Mouse (Mus musculus) heart, embryonic 11.5 days (tissue): ENCODE measurements around the gene Shisa7. TPM values are rescaled to one million over a fixed set of nuclear protein-coding genes. Genes with fewer than 3 reads are reported as not detected.

ENCODE experiments used
- ATAC-seq: fragments of 200-750 bp; cut with Nextera tagmentation; replicated peaks from 2 replicates; pipeline ENCODE4 v1.8.0; 2017; ENCODE audit warnings: moderate library complexity; ENCODE audit not compliant: insufficient number of reproducible peaks, low FRiP score, low TSS enrichment
- H3K27ac ChIP-seq: fragments of 300-500 bp; sonication (generic); 2 replicates; pipeline ENCODE4 v1.5.1; 2014; ENCODE audit warnings: mild to moderate bottlenecking, low read depth, low read length
- H3K27me3 ChIP-seq: fragments of 300-500 bp; sonication (generic); 2 replicates; pipeline ENCODE4 v1.6.1; 2014; ENCODE audit warnings: mild to moderate bottlenecking, low read length, mixed read lengths; ENCODE audit not compliant: control insufficient read depth, insufficient read depth
- H3K36me3 ChIP-seq: fragments of 300-500 bp; sonication (generic); 2 replicates; pipeline ENCODE4 v1.6.1; 2014; ENCODE audit warnings: mild to moderate bottlenecking, low read length, moderate library complexity, mixed read lengths; ENCODE audit not compliant: control insufficient read depth, insufficient read depth
- H3K4me1 ChIP-seq: fragments of 300-500 bp; sonication (generic); 2 replicates; pipeline ENCODE4 v1.6.1; 2014; ENCODE audit warnings: low read length; ENCODE audit not compliant: control insufficient read depth, insufficient read depth
- H3K4me2 ChIP-seq: fragments of 300-500 bp; sonication (generic); 2 replicates; pipeline ENCODE4 v1.6.1; 2014; ENCODE audit warnings: mild to moderate bottlenecking, moderate library complexity
- H3K4me3 ChIP-seq: fragments of 300-500 bp; sonication (generic); 2 replicates; pipeline ENCODE4 v1.5.1; 2014; ENCODE audit warnings: low read depth, low read length
- H3K9ac ChIP-seq: fragments of 300-500 bp; sonication (generic); 2 replicates; pipeline ENCODE4 v1.6.1; 2014; ENCODE audit warnings: mild to moderate bottlenecking, low read depth, low read length, moderate library complexity
- H3K9me3 ChIP-seq: fragments of 300-500 bp; sonication (generic); replicated peaks from 2 replicates; pipeline ENCODE4 v1.6.1; 2016; ENCODE audit warnings: low read length; ENCODE audit not compliant: control insufficient read depth
- WGBS: fragments of 180-500 bp; shearing (Covaris S2); extraction: QIAGEN DNeasy Blood & Tissue Kit; methylation state at CpG from one replicate; pipeline ENCODE4 v1.1.7; 2014; ENCODE audit not compliant: insufficient replicate concordance; 5-methylcytosine and 5-hydroxymethylcytosine counted together
- polyA plus RNA-seq: library from polyadenylated mRNA; unstranded; fragments of >200 nt; fragmentation: Nextera tagmentation; extraction: Ambion mirVana; gene quantifications from 2 replicates; pipeline ENCODE4 v1.2.1, GENCODE M21; 2014

The Shisa7 gene
- polyA plus RNA-seq, 1 experiment from 2014 or later = 0.09 TPM

DNA sequence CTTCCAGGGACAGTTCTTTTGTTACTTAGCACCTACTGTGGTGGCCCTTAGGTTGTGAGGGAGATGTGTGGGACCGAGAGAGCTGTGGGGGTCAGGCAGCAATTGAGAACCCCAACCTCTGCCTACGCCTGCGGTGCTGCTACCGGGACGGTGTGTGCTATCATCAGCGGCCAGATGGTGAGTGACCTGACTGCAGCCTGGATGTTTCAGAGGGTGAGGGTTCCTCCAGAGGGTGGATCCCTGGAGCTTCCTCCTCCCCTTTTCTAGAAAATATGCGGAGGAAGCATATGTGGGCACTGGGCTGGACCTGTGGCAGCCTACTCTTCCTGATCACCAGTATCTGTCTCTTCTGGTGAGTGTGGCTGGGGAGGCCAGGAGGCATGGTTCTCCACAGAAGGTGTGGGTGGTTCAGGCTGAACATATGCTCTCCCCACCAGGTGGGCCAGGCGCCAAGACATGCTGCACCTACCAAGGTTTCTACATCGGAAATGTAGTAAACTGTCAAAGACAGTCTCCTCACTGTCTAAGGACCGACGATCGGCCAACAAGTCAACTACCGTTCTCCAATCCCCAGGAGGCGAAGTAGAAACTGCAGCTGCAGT, 60.7 kb downstream of the Shisa7 start:
- Histone ChIP-seq H3K4me1 (peaks cover 4% of the 10 kb centered on the region; the same call in 1 of the 2 replicates), H3K4me2 (no peak overlapping the region), H3K9me3 (no peaks in the 10 kb centered on the region), H3K27me3 (peaks cover 22% of the 10 kb centered on the region), H3K9ac (no peak overlapping the region), H3K36me3 (no peaks in the 10 kb centered on the region), H3K27ac (no peak overlapping the region), H3K4me3 (no peak overlapping the region)
- WGBS = 64% methylated on average over 14 of the region's 14 CpGs
- ATAC-seq = peak; percentile 45; the same call in 1 of the 2 replicates

DNA sequence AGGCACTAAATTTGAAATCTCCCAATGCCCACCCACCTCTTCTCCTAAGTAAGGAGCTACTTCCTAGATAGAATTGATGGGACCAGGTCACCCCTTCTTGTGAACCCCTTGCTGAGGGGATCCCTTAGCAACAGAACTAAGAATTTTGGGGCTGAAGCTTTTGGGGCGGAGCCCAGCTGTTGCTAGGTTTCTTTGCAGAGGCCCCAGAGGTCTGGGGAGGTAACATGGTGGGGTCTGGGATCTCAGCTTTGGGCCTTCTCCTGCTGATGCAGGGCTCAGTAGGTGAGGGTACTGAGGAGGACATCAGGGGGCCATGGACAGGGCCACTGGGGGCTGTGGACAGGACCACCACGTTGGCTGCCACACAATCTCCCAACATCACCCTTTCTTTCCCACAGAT, 61.7 kb downstream of the Shisa7 start, which contains the start of the genes Il11 and Tmem190:
Gene Il11 (minus strand): TSS at position 101 of the 400 bp plus-strand sequence.
Gene Tmem190 (plus strand): TSS at position 179 of the 400 bp plus-strand sequence.
- no peak within 1 kb of the TSS for H3K4me2 ChIP-seq
- peaks cover 32% of the 10 kb centered on the region for H3K27me3 ChIP-seq
- no peaks in the 10 kb centered on the region for H3K9me3 ChIP-seq
- no peak within 1 kb of the TSS for H3K9ac ChIP-seq
- H3K27ac ChIP-seq = no peak within 1 kb of the TSS
- H3K36me3 ChIP-seq = no peaks in the 10 kb centered on the region
- H3K4me1 ChIP-seq = peaks cover 7% of the 10 kb centered on the region
- no peak within 1 kb of the TSS for H3K4me3 ChIP-seq
- WGBS = 78% methylated on average over 2 of the region's 2 CpGs
- ATAC-seq = no peak

DNA sequence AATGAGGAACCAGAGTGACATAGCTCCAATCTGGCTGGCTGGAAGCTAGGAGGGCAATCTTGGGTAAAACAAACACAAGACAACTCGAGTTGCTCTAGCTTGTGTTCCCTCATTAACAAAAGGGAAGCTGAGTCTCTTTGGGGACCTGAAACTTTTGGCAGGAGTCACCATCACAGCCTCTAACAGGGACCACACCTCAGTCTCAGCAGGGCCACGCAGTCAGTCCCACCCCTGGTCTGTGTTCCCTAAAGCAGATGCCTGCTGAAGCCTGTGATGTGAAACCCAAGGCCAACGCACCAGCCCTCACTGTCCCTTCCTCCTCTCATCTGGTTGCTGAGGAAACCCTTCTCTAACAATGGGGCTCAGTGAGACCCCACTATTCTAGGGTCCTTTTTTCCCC, 62.4 kb downstream of the Shisa7 start:
- Histone ChIP-seq H3K9me3 (no peaks in the 10 kb centered on the region), H3K27me3 (peaks cover 38% of the 10 kb centered on the region), H3K9ac (no peak overlapping the region), H3K4me2 (no peak overlapping the region), H3K27ac (no peak overlapping the region), H3K4me3 (no peak overlapping the region), H3K36me3 (no peaks in the 10 kb centered on the region), H3K4me1 (peaks cover 9% of the 10 kb centered on the region)
- no peak for ATAC-seq
- WGBS = 50% methylated on average over 3 of the region's 3 CpGs

DNA sequence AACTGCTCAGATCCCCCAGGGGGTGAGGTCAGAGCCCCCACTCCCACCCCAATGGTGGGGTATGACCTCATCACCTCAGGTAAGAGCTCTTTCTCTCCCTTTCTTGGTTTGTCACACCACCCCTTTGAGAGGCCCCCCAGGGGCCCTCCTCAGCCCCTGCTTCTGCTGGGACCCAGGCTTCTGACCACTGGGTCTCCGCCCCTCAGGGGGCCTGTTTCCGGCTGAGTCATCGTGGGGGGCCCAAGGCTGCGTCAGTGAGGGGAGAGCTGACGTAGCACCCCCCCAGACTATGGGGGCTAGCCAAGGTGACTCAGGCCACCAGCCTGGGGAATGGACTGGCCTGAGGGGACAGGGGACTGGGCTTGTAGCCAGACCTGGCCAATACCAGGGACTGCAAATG, 64.6 kb downstream of the Shisa7 start:
- Histone ChIP-seq H3K9ac (no peak overlapping the region), H3K36me3 (no peaks in the 10 kb centered on the region), H3K4me2 (no peak overlapping the region), H3K9me3 (no peaks in the 10 kb centered on the region), H3K4me1 (peaks cover 12% of the 10 kb centered on the region), H3K4me3 (no peak overlapping the region), H3K27me3 (peaks cover 61% of the 10 kb centered on the region), H3K27ac (no peak overlapping the region)
- 29% methylated on average over 5 of the region's 5 CpGs for WGBS
- ATAC-seq = no peak

GRCm38 (mm10) chr7:4777851-4778637, 66.5 kb downstream of the Shisa7 start:
- Histone ChIP-seq H3K27me3 (peaks cover 59% of the 10 kb centered on the region), H3K9ac (no peak overlapping the region), H3K4me2 (no peak overlapping the region; the same call in 1 of the 2 replicates), H3K36me3 (no peaks in the 10 kb centered on the region), H3K4me3 (no peak overlapping the region), H3K4me1 (peaks cover 12% of the 10 kb centered on the region), H3K27ac (no peak overlapping the region), H3K9me3 (no peaks in the 10 kb centered on the region)
- WGBS = 10% methylated on average over 17 of the region's 20 CpGs
- ATAC-seq = no peak

DNA sequence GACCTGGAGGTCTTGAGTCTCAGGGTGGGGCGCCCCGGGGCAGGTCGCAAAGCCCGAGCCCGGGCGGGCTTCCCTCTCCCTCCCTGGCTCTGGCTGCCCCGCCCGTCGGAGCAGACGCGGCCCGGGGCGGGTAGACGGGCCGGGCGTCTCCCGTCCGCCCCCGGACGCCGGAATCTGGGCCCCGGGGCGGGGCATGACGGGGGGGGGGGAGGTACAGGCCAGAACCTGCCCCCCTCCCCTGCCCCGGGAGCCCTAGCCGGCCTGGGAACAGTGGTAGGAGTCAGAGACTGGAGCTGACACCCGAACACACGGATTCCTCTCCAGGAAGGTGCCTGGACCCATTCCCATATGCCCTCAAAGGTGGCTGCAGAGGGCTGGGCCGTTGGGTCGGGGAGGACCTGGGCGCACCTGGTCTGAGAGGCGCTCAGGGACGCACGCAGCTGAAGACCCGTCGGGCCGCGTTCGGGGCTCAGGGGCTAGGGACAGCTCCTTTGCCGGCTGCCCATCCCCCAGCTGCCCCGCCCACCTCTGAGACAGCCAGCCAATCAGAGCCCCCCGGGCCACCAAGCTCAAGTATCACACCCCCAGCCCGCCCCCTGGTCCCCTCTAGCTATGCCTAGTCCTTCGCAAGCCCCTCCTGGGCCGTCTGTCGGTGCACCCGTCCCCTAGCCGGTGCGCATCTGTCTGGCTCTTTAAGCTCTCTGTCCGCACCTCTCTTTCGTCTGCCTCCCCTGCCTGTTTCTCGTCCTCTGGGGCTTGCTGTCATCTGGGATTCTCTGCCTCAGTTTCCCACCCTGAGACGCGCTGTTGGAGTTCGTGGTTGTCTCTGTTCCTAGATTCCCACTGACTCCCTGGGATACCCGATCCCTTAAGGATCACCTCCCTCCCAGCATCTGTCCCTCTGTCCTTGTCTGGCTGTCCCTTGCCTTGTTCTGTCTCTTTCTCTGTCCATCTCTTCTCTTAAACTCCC, 67.3 kb downstream of the Shisa7 start:
- Histone ChIP-seq H3K36me3 (no peaks in the 10 kb centered on the region), H3K27ac (no peak overlapping the region), H3K9ac (peak overlapping the region; percentile 34; the same call in 1 of the 2 replicates), H3K4me1 (peaks cover 12% of the 10 kb centered on the region), H3K27me3 (peaks cover 59% of the 10 kb centered on the region), H3K9me3 (no peaks in the 10 kb centered on the region), H3K4me2 (peak overlapping the region; percentile 58), H3K4me3 (peak overlapping the region; percentile 30)
- peak; percentile 56 for ATAC-seq
- 1% methylated on average over 39 of the region's 56 CpGs for WGBS

DNA sequence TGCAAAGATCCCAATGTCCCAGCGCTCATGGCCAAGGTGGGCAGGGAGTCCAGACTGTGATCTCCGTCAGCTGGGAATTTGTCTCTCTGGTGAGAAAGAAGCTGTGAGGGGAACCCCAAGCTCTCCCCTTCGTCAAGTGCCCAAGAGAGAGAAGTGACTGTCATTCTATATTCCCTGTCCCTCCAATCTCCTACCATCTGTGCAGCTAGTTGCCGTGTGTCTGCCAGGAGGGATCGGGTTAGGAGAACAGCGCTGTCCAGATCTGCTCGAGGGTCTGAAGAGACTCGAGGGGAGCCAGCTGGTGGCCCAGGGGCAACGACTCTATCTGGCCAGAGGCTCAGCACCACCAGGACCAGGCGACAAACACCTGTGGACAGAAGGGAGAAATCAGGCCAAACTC, 68.4 kb downstream of the Shisa7 start:
- Histone ChIP-seq H3K4me1 (peaks cover 12% of the 10 kb centered on the region), H3K27ac (no peak overlapping the region), H3K4me3 (no peak overlapping the region), H3K9me3 (no peaks in the 10 kb centered on the region), H3K9ac (no peak overlapping the region), H3K4me2 (no peak overlapping the region), H3K27me3 (peaks cover 59% of the 10 kb centered on the region), H3K36me3 (no peaks in the 10 kb centered on the region)
- WGBS = 41% methylated on average over 10 of the region's 10 CpGs
- no peak for ATAC-seq
